In the genomic region with DNA sequence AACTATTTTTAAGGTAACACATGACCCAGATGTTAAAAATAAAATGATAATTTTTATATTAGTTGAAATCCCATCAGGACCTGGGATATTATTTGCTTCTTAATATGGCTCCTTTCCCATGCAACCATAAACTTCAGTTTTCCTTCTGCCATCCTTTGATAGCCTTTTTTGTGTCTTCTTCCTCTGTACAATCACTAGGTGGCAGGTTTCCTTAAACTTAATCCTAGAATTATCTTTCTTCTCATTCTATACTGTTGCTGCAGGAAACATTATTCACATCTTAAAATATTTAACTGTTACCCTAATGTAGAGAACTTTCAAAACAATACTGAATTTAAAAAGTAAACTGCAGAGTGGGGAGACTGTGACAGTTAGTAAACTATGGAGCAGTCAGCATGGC, we compare ENCODE assay signal across 28 mouse cellular contexts. TPM values are rescaled to one million over a fixed set of nuclear protein-coding genes. Genes with fewer than 3 reads are reported as not detected.
DNase-seq lines count a peak whose midpoint lies in the region; ATAC-seq and TF ChIP-seq lines count a peak whose summit lies in the region.
"Had no signal": no experiment of that assay in that cellular context is flagged by ENCODE, and none has a peak within 500 bp of the region (broad histone marks: within the 10 kb centered on the region; RNA-seq: fewer than 3 reads in every experiment).

No protein-coding gene starts in this region.

- peak; percentile 16 for TF ChIP-seq RAD21 in MEL (IDR thresholded peaks at IDR 0.05; ENCODE audit: low read depth, low read length)

- no peak overlapping the region for H3K9ac ChIP-seq in kidney, postnatal 0 days (ENCODE audit: low read depth, low read length)
- H3K9ac ChIP-seq in lung, postnatal 0 days (replicated peaks; ENCODE audit: low read depth) = no peak overlapping the region
- H3K9ac ChIP-seq in MEL (ENCODE audit: control insufficient read depth, low read depth, low read length, poor library complexity, severe bottlenecking) = no peak overlapping the region
- H3K9ac ChIP-seq: heart, embryonic 13.5 days; intestine, embryonic 15.5 days; limb, embryonic 15.5 days; liver, embryonic 14.5 days; neural tube, embryonic 12.5 days had no signal

- peaks cover 2% of the 10 kb centered on the region; the same call in 1 of the 2 replicates for H3K79me2 ChIP-seq in MEL (ENCODE audit: control insufficient read depth, insufficient read depth, low read length, poor library complexity)

- TF ChIP-seq EP300 in lung, postnatal 0 days (IDR thresholded peaks at IDR 0.05) = no peak
- TF ChIP-seq EP300 in MEL (IDR thresholded peaks at IDR 0.05; ENCODE audit: low read depth in 1 of 2, low read length in 2 of 2) = no peak

- no peak overlapping the region for H3K4me3 ChIP-seq in kidney, postnatal 0 days (replicated peaks; ENCODE audit: low read depth, low read length)
- H3K4me3 ChIP-seq in lung, postnatal 0 days (ENCODE audit: low read depth, low read length) = no peak overlapping the region
- H3K4me3 ChIP-seq in MEL (ENCODE audit: control insufficient read depth in 1 of 2, insufficient read depth in 1 of 2, low read depth in 2 of 2, low read length in 2 of 2) = no peak overlapping the region
- H3K4me3 ChIP-seq: heart, embryonic 13.5 days; intestine, embryonic 15.5 days; limb, embryonic 10.5 days; limb, embryonic 15.5 days; myocyte; neural tube, embryonic 12.5 days had no signal

- H3K4me1 ChIP-seq in kidney, postnatal 0 days (replicated peaks; ENCODE audit: insufficient read depth, low read length) = no peaks in the 10 kb centered on the region
- no peaks in the 10 kb centered on the region for H3K4me1 ChIP-seq in lung, postnatal 0 days (ENCODE audit: insufficient read depth, low read depth, low read length)
- peaks cover 5 to 6% of the 10 kb centered on the region in 2 experiments for H3K4me1 ChIP-seq in MEL (ENCODE audit: control insufficient read depth in 1 of 2, insufficient read depth in 2 of 2, low read length in 2 of 2)
- H3K4me1 ChIP-seq: heart, embryonic 13.5 days; intestine, embryonic 15.5 days; limb, embryonic 10.5 days; limb, embryonic 15.5 days; neural tube, embryonic 12.5 days had no signal

- no peak overlapping the region for H3K27ac ChIP-seq in kidney, postnatal 0 days
- H3K27ac ChIP-seq in lung, postnatal 0 days (ENCODE audit: low read length) = no peak overlapping the region
- H3K27ac ChIP-seq in MEL (ENCODE audit: control insufficient read depth, low read depth, low read length) = no peak overlapping the region
- H3K27ac ChIP-seq: heart, embryonic 13.5 days; intestine, embryonic 15.5 days; limb, embryonic 10.5 days; limb, embryonic 15.5 days; liver, embryonic 14.5 days; macrophage; neural tube, embryonic 12.5 days had no signal

- DNase-seq in frontal cortex, adult 2 months (ENCODE audit: extremely low spot score in 1 of 2, low spot score in 1 of 2) = no peak
- peak; percentile 46 for DNase-seq in kidney, postnatal 0 days (ENCODE audit: low spot score)
- DNase-seq in kidney, postnatal 25 days = no peak
- DNase-seq in lung, postnatal 0 days (ENCODE audit: low spot score) = peak; percentile 24
- DNase-seq in lung, postnatal 10 days = no peak
- DNase-seq in MEL (ENCODE audit: low read depth, low spot score) = no peak
- DNase-seq in urinary bladder, adult 18-20 months (ENCODE audit: low spot score in 2 of 2) = no peak
- DNase-seq: adrenal gland, postnatal 10 days; cerebellum, adult 8-10 months; cerebellum, postnatal 25 days; gastrocnemius, postnatal 36 days; heart, postnatal 10 days; right cerebral cortex, adult 18-20 months; thymus, adult 2 months; thymus, postnatal 36 days had no signal

- no peaks in the 10 kb centered on the region for H3K27me3 ChIP-seq in kidney, postnatal 0 days (ENCODE audit: insufficient read depth, low read length)
- no peaks in the 10 kb centered on the region for H3K27me3 ChIP-seq in lung, postnatal 0 days (replicated peaks; ENCODE audit: insufficient read depth, low read length)
- H3K27me3 ChIP-seq in MEL (ENCODE audit: control insufficient read depth in 1 of 2, insufficient read depth in 2 of 2, low read length in 2 of 2) = no peaks in the 10 kb centered on the region
- H3K27me3 ChIP-seq: heart, embryonic 13.5 days; intestine, embryonic 15.5 days; limb, embryonic 15.5 days; neural tube, embryonic 12.5 days had no signal

- no peak for TF ChIP-seq POLR2A in MEL (IDR thresholded peaks at IDR 0.05; ENCODE audit: control insufficient read depth in 1 of 2, insufficient read depth in 1 of 2, low read depth in 1 of 2, low read length in 2 of 2, poor library complexity in 1 of 2)

- no peaks in the 10 kb centered on the region for H3K9me3 ChIP-seq in kidney, postnatal 0 days (replicated peaks; ENCODE audit: low read length)
- H3K9me3 ChIP-seq in lung, postnatal 0 days (ENCODE audit: low read length) = no peaks in the 10 kb centered on the region
- H3K9me3 ChIP-seq in MEL (replicated peaks; ENCODE audit: insufficient read depth, low read length) = no peaks in the 10 kb centered on the region
- H3K9me3 ChIP-seq: heart, embryonic 13.5 days; intestine, embryonic 15.5 days; limb, embryonic 10.5 days; limb, embryonic 15.5 days; neural tube, embryonic 12.5 days had no signal

- peak; percentile 50; the same call in 1 of the 2 replicates for TF ChIP-seq CTCF in kidney, postnatal 0 days (IDR thresholded peaks at IDR 0.05; ENCODE audit: low read depth)
- TF ChIP-seq CTCF in lung, postnatal 0 days (IDR thresholded peaks at IDR 0.05) = peak; percentile 16; the same call in 1 of the 2 replicates
- peak in 1 of 3 experiments; percentile 49; a peak in 2 of 6 replicates for TF ChIP-seq CTCF in MEL (IDR thresholded peaks at IDR 0.05 in 2 of 3, conservative IDR thresholded peaks at IDR 0.05 in 1 of 3; ENCODE audit: control insufficient read depth in 1 of 3, insufficient read depth in 1 of 3, low read depth in 2 of 3, low read length in 3 of 3, poor library complexity in 1 of 3, severe bottlenecking in 1 of 3)

- no peak overlapping the region for H3K4me2 ChIP-seq in kidney, postnatal 0 days (ENCODE audit: low read length)
- H3K4me2 ChIP-seq in lung, postnatal 0 days (replicated peaks; ENCODE audit: low read depth, low read length) = no peak overlapping the region
- H3K4me2 ChIP-seq: heart, embryonic 13.5 days; intestine, embryonic 15.5 days; limb, embryonic 15.5 days; neural tube, embryonic 12.5 days had no signal

- no peaks in the 10 kb centered on the region for H3K36me3 ChIP-seq in kidney, postnatal 0 days (ENCODE audit: insufficient read depth, low read length)
- peaks cover 6% of the 10 kb centered on the region; the same call in 1 of the 2 replicates for H3K36me3 ChIP-seq in lung, postnatal 0 days (ENCODE audit: insufficient read depth, low read length)
- peaks cover 12 to 21% of the 10 kb centered on the region in 2 experiments for H3K36me3 ChIP-seq in MEL (ENCODE audit: control insufficient read depth in 1 of 2, insufficient read depth in 2 of 2, low read length in 2 of 2)
- H3K36me3 ChIP-seq: intestine, embryonic 15.5 days; limb, embryonic 15.5 days; neural tube, embryonic 12.5 days had no signal

- 0 out of 2 replicates have a peak, but pooled peaks have one; percentile 52 for ATAC-seq in frontal cortex, adult (ENCODE audit: low TSS enrichment)
- ATAC-seq in kidney, postnatal 0 days (replicated peaks; ENCODE audit: low FRiP score, low read depth) = no peak
- ATAC-seq in lung, postnatal 0 days = no peak
- ATAC-seq: CD4-positive, CD25-positive, alpha-beta regulatory T cell, adult 4 months; forebrain, embryonic 16.5 days; hindbrain, embryonic 16.5 days; intestine, embryonic 15.5 days; midbrain, embryonic 16.5 days had no signal

TF ChIP-seq in MEL, 35 proteins besides CTCF, POLR2A, EP300 and RAD21:
- TF ChIP-seq KAT2A (conservative IDR thresholded peaks at IDR 0.05; ENCODE audit: low read depth, low read length) = no peak
- TF ChIP-seq SMC3 (IDR thresholded peaks at IDR 0.05; ENCODE audit: low read depth, low read length) = peak; percentile 40

RNA-seq across cellular contexts. Expression of gene Vps13a, which starts 24.9 kb away (rescaled TPM):
- 35.8 and 41.8 TPM in 2 replicates for polyA plus RNA-seq in frontal cortex, adult 2 months (2012; rRNA removed)
- polyA plus RNA-seq in kidney, postnatal 0 days (2015; fragmentation: Nextera tagmentation; extraction: Ambion mirVana) = 9.6 TPM in 2 replicates
- polyA plus RNA-seq in lung, postnatal 0 days (2015; fragmentation: Nextera tagmentation; extraction: Ambion mirVana) = 8.2 and 10.6 TPM in 2 replicates
- total RNA-seq in MEL (2012; rRNA removed) = 21.5 and 26.4 TPM in 2 replicates
- 100 to 1,000 TPM in 1 of 2 experiments, 10 to 100 TPM in 1; 29.7 to 335 TPM for polyA plus RNA-seq in MEL (2012; ENCODE audit: insufficient read depth in 1 of 2, insufficient read length in 2 of 2, low read depth in 1 of 2, low replicate concordance in 2 of 2, missing spikeins in 1 of 2)

Comparison
In these comparisons a context has a peak if more than half of its experiments do, and no peak if none do; other contexts are left out.
1. DNase-seq: peak in kidney, postnatal 0 days (single experiment) and lung, postnatal 0 days (single experiment); none in frontal cortex, adult 2 months (0 of 2), kidney, postnatal 25 days (0 of 2), lung, postnatal 10 days (single experiment), MEL (single experiment) and urinary bladder, adult 18-20 months (0 of 2).